Mouse (Mus musculus) small intestine, adult 2 months (tissue): ENCODE measurements around the gene Nr5a2. TPM values are rescaled to one million over a fixed set of nuclear protein-coding genes. Genes with fewer than 3 reads are reported as not detected.

Experiments used
- H3K27ac ChIP-seq: fragments of 200-500 bp; 2 replicates; pipeline ENCODE4 v1.5.1; 2012; ENCODE audit warnings: low read depth, low read length, control low read depth, inconsistent platforms; ENCODE audit not compliant: insufficient read depth
- H3K27me3 ChIP-seq: fragments of 200-500 bp; 2 replicates; pipeline ENCODE4 v1.6.1; 2012; ENCODE audit warnings: mild to moderate bottlenecking, moderate library complexity, low read length, inconsistent platforms; ENCODE audit not compliant: control insufficient read depth, insufficient read depth
- H3K36me3 ChIP-seq: fragments of 200-500 bp; 2 replicates; pipeline ENCODE4 v1.6.1; 2012; ENCODE audit warnings: mild to moderate bottlenecking, low read length, control low read depth, inconsistent platforms; ENCODE audit not compliant: control insufficient read depth, insufficient read depth
- H3K4me1 ChIP-seq: fragments of 200-500 bp; 2 replicates; pipeline ENCODE4 v1.6.1; 2012; ENCODE audit warnings: low read length, inconsistent platforms, mixed read lengths; ENCODE audit not compliant: control insufficient read depth, insufficient read depth, insufficient read length
- H3K4me3 ChIP-seq: fragments of 200-500 bp; 2 replicates; pipeline ENCODE4 v1.5.1; 2012; ENCODE audit warnings: low read depth, mild to moderate bottlenecking, control low read depth, inconsistent platforms, low read length, moderate library complexity
- CTCF ChIP-seq: fragments of 200-500 bp; IDR thresholded peaks from 2 replicates; pipeline ENCODE4 v1.5.1; 2012; ENCODE audit warnings: low read depth, mild to moderate bottlenecking, control low read depth, inconsistent platforms, low read length, moderate library complexity, mixed read lengths; ENCODE audit not compliant: insufficient replicate concordance, insufficient read length; ENCODE audit errors: extremely low read depth
- POLR2A ChIP-seq: fragments of 200-500 bp; IDR thresholded peaks from 2 replicates; pipeline ENCODE4 v1.6.1; 2012; ENCODE audit warnings: low read depth, mild to moderate bottlenecking, control low read depth, inconsistent platforms, low read length, moderate library complexity
- WGBS: fragments of 180-500 bp; shearing (Covaris S2); methylation state at CpG from one replicate; pipeline ENCODE4 v1.1.7; 2018; 5-methylcytosine and 5-hydroxymethylcytosine counted together
- polyA plus RNA-seq: library from polyadenylated mRNA; depleted of rRNA; stranded (reverse); fragments of >200 nt; gene quantifications from 2 replicates; pipeline ENCODE4 v1.2.3, GENCODE M21; 2012

The Nr5a2 gene
- polyA plus RNA-seq, 1 experiment: 9.4 TPM

- no peak overlapping the region for H3K27ac ChIP-seq
- TF ChIP-seq POLR2A (no peak), CTCF (no peak)
- peaks cover 5% of the 10 kb centered on the region; the same call in 1 of the 2 replicates for H3K4me1 ChIP-seq
- 62% methylated on average over 3 of the region's 3 CpGs for WGBS
- no peak overlapping the region for H3K4me3 ChIP-seq
- no peaks in the 10 kb centered on the region for H3K36me3 ChIP-seq
- no peaks in the 10 kb centered on the region for H3K27me3 ChIP-seq
Observed at GRCm38 (mm10) chr1:136974040-136974439, 13.8 kb upstream of the Nr5a2 start.

GRCm38 (mm10) chr1:136973016-136973415 lies 12.8 kb upstream of the Nr5a2 start:
- Histone ChIP-seq H3K36me3 (no peaks in the 10 kb centered on the region), H3K27ac (no peak overlapping the region), H3K4me1 (peaks cover 7% of the 10 kb centered on the region; the same call in 1 of the 2 replicates), H3K27me3 (no peaks in the 10 kb centered on the region), H3K4me3 (no peak overlapping the region)
- no peak for TF ChIP-seq CTCF
- TF ChIP-seq POLR2A: no peak
- WGBS: 83% methylated on average over 5 of the region's 5 CpGs

GRCm38 (mm10) chr1:136970995-136971394 lies 10.7 kb upstream of the Nr5a2 start:
- WGBS: 70% methylated on average over 8 of the region's 8 CpGs
- Histone ChIP-seq H3K27me3 (no peaks in the 10 kb centered on the region), H3K27ac (no peak overlapping the region), H3K36me3 (no peaks in the 10 kb centered on the region), H3K4me1 (peaks cover 15% of the 10 kb centered on the region; the same call in 1 of the 2 replicates), H3K4me3 (no peak overlapping the region)
- TF ChIP-seq POLR2A (no peak), CTCF (no peak)

- TF ChIP-seq POLR2A: no peak
- no peak for TF ChIP-seq CTCF
- Histone ChIP-seq H3K4me3 (no peak overlapping the region), H3K27me3 (no peaks in the 10 kb centered on the region), H3K4me1 (peaks cover 17% of the 10 kb centered on the region; the same call in 1 of the 2 replicates), H3K36me3 (no peaks in the 10 kb centered on the region), H3K27ac (no peak overlapping the region; the same call in 1 of the 2 replicates)
- 25% methylated on average over 12 of the region's 12 CpGs for WGBS
Observed at GRCm38 (mm10) chr1:136966728-136967386, 6.6 kb upstream of the Nr5a2 start.

GRCm38 (mm10) chr1:136959491-136959890 lies 757 bp downstream of the Nr5a2 start:
- no peaks in the 10 kb centered on the region for H3K27me3 ChIP-seq
- WGBS: 30% methylated on average over 1 of the region's 1 CpGs
- H3K27ac ChIP-seq: peak overlapping the region; percentile 77
- no peak for TF ChIP-seq CTCF
- no peak for TF ChIP-seq POLR2A
- H3K36me3 ChIP-seq: no peaks in the 10 kb centered on the region
- H3K4me3 ChIP-seq: no peak overlapping the region; the same call in 1 of the 2 replicates
- peaks cover 2% of the 10 kb centered on the region for H3K4me1 ChIP-seq

- Histone ChIP-seq H3K27ac (peak overlapping the region; percentile 77), H3K4me3 (peak overlapping the region; percentile 62), H3K27me3 (no peaks in the 10 kb centered on the region), H3K4me1 (peaks cover 2% of the 10 kb centered on the region), H3K36me3 (no peaks in the 10 kb centered on the region)
- WGBS: 8% methylated on average over 9 of the region's 9 CpGs
- TF ChIP-seq POLR2A: peak; percentile 35; the same call in 1 of the 2 replicates
- TF ChIP-seq CTCF: no peak
Observed at GRCm38 (mm10) chr1:136958666-136959065, 1.6 kb downstream of the Nr5a2 start.

- TF ChIP-seq CTCF (no peak), POLR2A (no peak)
- H3K27me3 ChIP-seq: no peaks in the 10 kb centered on the region
- peak overlapping the region; percentile 62 for H3K4me3 ChIP-seq
- H3K36me3 ChIP-seq: no peaks in the 10 kb centered on the region
- H3K4me1 ChIP-seq: peaks cover 2% of the 10 kb centered on the region
- WGBS: 2% methylated on average over 13 of the region's 13 CpGs
- peak overlapping the region; percentile 85 for H3K27ac ChIP-seq
Observed at GRCm38 (mm10) chr1:136958185-136958584, 2.1 kb downstream of the Nr5a2 start.
